Mouse (Mus musculus) bone marrow, adult 2 months (tissue): ENCODE measurements at regions not wholly inside any gene's neighbourhood (a gene's known extent, or its start where the extent isn't known, plus 50 kb on each side); places are given as distances from the start of the nearest gene placed in this dataset.

Source experiments
- CTCF ChIP-seq: fragments of 200-500 bp; IDR thresholded peaks from 2 replicates; pipeline ENCODE4 v1.5.1; 2011; ENCODE audit warnings: low read length, control low read depth; ENCODE audit not compliant: control insufficient read depth, insufficient read depth
- POLR2A ChIP-seq: fragments of 200-500 bp; IDR thresholded peaks from 2 replicates; pipeline ENCODE4 v1.6.1; 2011; ENCODE audit warnings: low read depth, mild to moderate bottlenecking, control low read depth, low read length, borderline replicate concordance; ENCODE audit not compliant: control insufficient read depth

- TF ChIP-seq CTCF (no peak), POLR2A (no peak)
These were observed 50.2 kb upstream of the Nxt1 start for GRCm38 (mm10) chr2:148622216-148622615.
